Mouse (Mus musculus) cerebellum, adult 2 months (tissue): ENCODE results near the gene Hcn3.

Experiments used
- CTCF ChIP-seq: fragments of 200-500 bp; IDR thresholded peaks from 2 replicates; pipeline ENCODE4 v1.5.1; 2011; ENCODE audit warnings: low read depth, mild to moderate bottlenecking, control low read depth, low read length, moderate library complexity, borderline replicate concordance; ENCODE audit not compliant: insufficient read depth
- POLR2A ChIP-seq: fragments of 200-500 bp; IDR thresholded peaks from 2 replicates; pipeline ENCODE4 v1.6.1; 2011; ENCODE audit warnings: low read length, control low read depth, borderline replicate concordance; ENCODE audit not compliant: insufficient read depth

GRCm38 (mm10) chr3:89136365-89136764, 23.6 kb downstream of the Hcn3 start:
- TF ChIP-seq POLR2A (no peak), CTCF (no peak)
